In genomic region chr14:25067435-25067834, GRCm38 (mm10) we compare ENCODE assay signal across 20 mouse cellular contexts.
DNase-seq lines count a peak whose midpoint lies in the region; ATAC-seq lines count a peak whose summit lies in the region.
"Had no signal": no experiment of that assay in that cellular context is flagged by ENCODE, and none has a peak within 500 bp of the region (broad histone marks: within the 10 kb centered on the region; RNA-seq: fewer than 3 reads in every experiment).

No protein-coding gene starts in this region.

- ATAC-seq in neural tube, embryonic 15.5 days (ENCODE audit: low FRiP score), result no peak
- ATAC-seq in limb, embryonic 12.5 days (ENCODE audit: insufficient number of reproducible peaks, insufficient read depth, low FRiP score, low TSS enrichment, low read depth), result no peak
- ATAC-seq: forebrain, embryonic 15.5 days; intestine, embryonic 15.5 days had no signal

- no peak overlapping the region for H3K27ac ChIP-seq in neural tube, embryonic 15.5 days (replicated peaks)
- H3K27ac ChIP-seq in limb, embryonic 12.5 days, result peak overlapping the region; percentile 70
- H3K27ac ChIP-seq: embryonic facial prominence, embryonic 15.5 days; forebrain, embryonic 15.5 days; hindbrain, embryonic 14.5 days; intestine, embryonic 15.5 days had no signal

- 0 out of 2 replicates have a peak, but pooled peaks cover 3% of the 10 kb centered on the region for H3K27me3 ChIP-seq in neural tube, embryonic 15.5 days (replicated peaks)
- H3K27me3 ChIP-seq in limb, embryonic 12.5 days, result no peaks in the 10 kb centered on the region
- H3K27me3 ChIP-seq: forebrain, embryonic 15.5 days; intestine, embryonic 15.5 days had no signal

- no peak overlapping the region for H3K4me2 ChIP-seq in neural tube, embryonic 15.5 days
- H3K4me2 ChIP-seq in limb, embryonic 12.5 days, result no peak overlapping the region
- H3K4me2 ChIP-seq: embryonic facial prominence, embryonic 15.5 days; forebrain, embryonic 15.5 days; heart, embryonic 13.5 days; hindbrain, embryonic 14.5 days; intestine, embryonic 15.5 days had no signal

- no peak overlapping the region for H3K4me3 ChIP-seq in neural tube, embryonic 15.5 days (replicated peaks)
- no peak overlapping the region for H3K4me3 ChIP-seq in limb, embryonic 12.5 days (replicated peaks)
- H3K4me3 ChIP-seq: embryonic facial prominence, embryonic 15.5 days; erythroblast, embryonic 14.5 days; forebrain, embryonic 15.5 days; heart, embryonic 13.5 days; intestine, embryonic 15.5 days had no signal

- H3K36me3 ChIP-seq in neural tube, embryonic 15.5 days, result no peaks in the 10 kb centered on the region
- H3K36me3 ChIP-seq in limb, embryonic 12.5 days, result no peaks in the 10 kb centered on the region
- H3K36me3 ChIP-seq: embryonic facial prominence, embryonic 15.5 days; forebrain, embryonic 15.5 days; heart, embryonic 13.5 days; intestine, embryonic 15.5 days had no signal

- WGBS in neural tube, embryonic 15.5 days, result 93% methylated on average over 5 of the region's 5 CpGs
- WGBS in limb, embryonic 12.5 days, result 51% methylated on average over 5 of the region's 5 CpGs

- H3K9ac ChIP-seq in neural tube, embryonic 15.5 days (replicated peaks), result no peak overlapping the region
- H3K9ac ChIP-seq in limb, embryonic 12.5 days (replicated peaks), result no peak overlapping the region
- H3K9ac ChIP-seq: embryonic facial prominence, embryonic 15.5 days; forebrain, embryonic 15.5 days; heart, embryonic 13.5 days; hindbrain, embryonic 14.5 days; intestine, embryonic 15.5 days had no signal

- DNase-seq in embryo, embryonic 10.5 days (ENCODE audit: low spot score), result peak; percentile 29
- no peak for DNase-seq in embryo, embryonic 9.5 days (ENCODE audit: extremely low spot score)
- peak; percentile 42 for DNase-seq in neural tube, embryonic 10.5 days (ENCODE audit: extremely low spot score, low spot score)
- no peak for DNase-seq in cerebellum, adult 8-10 months
- DNase-seq in lung, adult 18-20 months, result no peak
- DNase-seq in gastrocnemius, adult 8-10 months (ENCODE audit: low spot score in 2 of 2), result no peak
- DNase-seq: adrenal gland, postnatal 10 days; cerebellum, adult 11-12 months; cerebellum, adult 9-11 months; cerebellum, postnatal 36 days; gastrocnemius, postnatal 25 days; heart, postnatal 4 days had no signal

- H3K9me3 ChIP-seq in neural tube, embryonic 15.5 days (replicated peaks), result no peaks in the 10 kb centered on the region
- H3K9me3 ChIP-seq in limb, embryonic 12.5 days, result no peaks in the 10 kb centered on the region
- H3K9me3 ChIP-seq: embryonic facial prominence, embryonic 15.5 days; forebrain, embryonic 15.5 days; heart, embryonic 13.5 days; intestine, embryonic 15.5 days had no signal

- H3K4me1 ChIP-seq in neural tube, embryonic 15.5 days, result peaks cover 47% of the 10 kb centered on the region
- H3K4me1 ChIP-seq in limb, embryonic 12.5 days (replicated peaks), result peaks cover 71% of the 10 kb centered on the region

Comparison
In these comparisons a context has a peak if more than half of its experiments do, and no peak if none do; other contexts are left out.
1. DNase-seq: peak in embryo, embryonic 10.5 days (single experiment) and neural tube, embryonic 10.5 days (single experiment); none in embryo, embryonic 9.5 days (single experiment), cerebellum, adult 8-10 months (single experiment), lung, adult 18-20 months (0 of 2) and gastrocnemius, adult 8-10 months (0 of 2).